Mouse (Mus musculus): ENCODE data around the gene Icam5.
A peak's percentile ranks its signal among the peaks of the same experiment; 100 is the strongest.
"Not testable (repeated sequence)": the region's sequence is repeated elsewhere in the genome, so short reads cannot be mapped to it uniquely, and the experiment has no call there.

The Icam5 gene

DNA sequence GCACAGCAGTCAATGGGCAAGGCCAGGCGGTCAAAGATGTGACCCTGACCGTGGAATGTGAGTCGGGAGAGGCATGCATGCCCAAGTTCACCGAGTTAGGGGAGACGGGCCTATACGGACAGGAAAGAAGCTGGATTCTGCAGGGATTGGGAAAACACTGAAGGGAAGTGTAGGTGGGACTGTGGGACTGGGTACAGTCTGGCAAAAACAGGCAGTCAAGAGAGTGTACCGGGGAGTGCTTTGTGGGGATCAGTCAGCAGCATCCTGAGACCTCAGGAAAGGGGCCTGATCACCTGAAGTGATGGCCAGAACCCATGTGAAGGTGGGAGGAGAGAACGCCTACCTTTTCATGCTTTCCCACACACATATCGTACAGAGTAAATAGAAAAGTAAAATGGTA lies 3.7 kb downstream of the Icam5 start:
- DNase-seq (ENCODE audit: low read depth, low spot score) = no peak

DNA sequence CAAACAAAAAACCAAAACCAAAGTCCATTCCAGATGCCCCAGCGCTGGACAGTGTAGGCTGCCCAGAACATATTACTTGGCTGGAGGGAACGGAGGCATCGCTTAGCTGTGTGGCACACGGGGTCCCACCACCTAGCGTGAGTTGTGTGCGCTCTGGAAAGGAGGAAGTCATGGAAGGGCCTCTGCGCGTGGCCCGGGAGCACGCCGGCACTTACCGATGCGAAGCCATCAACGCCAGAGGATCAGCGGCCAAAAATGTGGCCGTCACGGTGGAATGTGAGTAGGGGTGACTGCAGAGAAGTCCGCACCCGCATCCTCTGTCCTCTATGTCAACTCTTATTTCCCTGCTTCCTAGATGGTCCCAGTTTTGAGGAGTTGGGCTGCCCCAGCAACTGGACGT lies 4.3 kb downstream of the Icam5 start:
- DNase-seq (ENCODE audit: low read depth, low spot score) = no peak

DNA sequence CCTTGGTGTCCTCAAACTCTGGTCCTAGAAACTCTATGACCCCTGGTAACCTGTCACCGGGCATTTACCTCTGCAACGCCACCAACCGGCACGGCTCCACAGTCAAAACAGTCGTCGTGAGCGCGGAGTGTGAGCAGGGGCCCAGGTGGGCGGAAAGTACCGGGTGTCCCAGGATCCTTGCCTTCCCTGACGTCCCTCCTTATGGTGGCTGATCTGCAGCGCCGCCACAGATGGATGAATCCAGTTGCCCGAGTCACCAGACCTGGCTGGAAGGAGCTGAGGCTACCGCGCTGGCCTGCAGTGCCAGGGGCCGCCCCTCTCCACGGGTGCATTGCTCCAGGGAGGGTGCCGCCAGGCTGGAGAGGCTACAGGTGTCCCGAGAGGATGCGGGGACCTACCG lies 4.8 kb downstream of the Icam5 start:
- DNase-seq (ENCODE audit: low read depth, low spot score) = no peak

DNA sequence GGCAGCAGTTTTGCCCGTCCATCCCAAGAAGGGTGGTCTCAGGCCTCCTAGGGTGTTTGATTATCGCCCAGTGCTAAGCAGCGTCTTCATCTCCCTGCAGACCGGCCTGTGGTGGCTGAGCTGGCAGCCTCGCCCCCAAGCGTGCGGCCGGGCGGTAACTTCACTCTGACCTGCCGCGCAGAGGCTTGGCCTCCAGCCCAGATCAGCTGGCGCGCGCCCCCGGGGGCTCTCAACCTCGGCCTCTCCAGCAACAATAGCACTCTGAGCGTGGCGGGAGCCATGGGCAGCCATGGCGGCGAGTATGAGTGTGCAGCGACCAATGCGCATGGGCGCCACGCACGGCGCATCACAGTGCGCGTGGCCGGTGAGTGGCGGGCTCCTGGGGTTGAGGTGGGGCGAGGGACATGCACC lies 5.6 kb downstream of the Icam5 start:
- DNase-seq (ENCODE audit: low read depth, low spot score) = no peak

DNA sequence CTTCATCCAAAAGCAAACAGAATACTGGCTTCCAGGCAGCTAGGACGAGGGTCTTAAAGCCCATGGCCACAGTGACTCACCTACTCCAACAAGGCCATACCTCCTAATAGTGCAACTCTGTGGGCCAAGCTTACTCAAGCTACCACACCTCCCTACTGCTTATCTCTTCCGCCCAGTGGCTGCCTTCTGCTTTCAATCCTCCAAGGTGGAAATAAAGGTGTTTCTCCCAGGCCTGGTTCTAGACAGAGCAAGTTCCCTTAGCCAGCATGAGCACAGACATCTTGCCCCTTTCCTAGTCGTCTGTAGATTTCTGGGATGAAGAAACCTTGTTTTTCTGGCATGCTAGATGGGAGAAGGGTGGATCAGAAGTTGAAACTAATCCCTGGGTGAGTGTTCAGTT lies 7.9 kb downstream of the Icam5 start:
- DNase-seq (ENCODE audit: low read depth, low spot score) = no peak

DNA sequence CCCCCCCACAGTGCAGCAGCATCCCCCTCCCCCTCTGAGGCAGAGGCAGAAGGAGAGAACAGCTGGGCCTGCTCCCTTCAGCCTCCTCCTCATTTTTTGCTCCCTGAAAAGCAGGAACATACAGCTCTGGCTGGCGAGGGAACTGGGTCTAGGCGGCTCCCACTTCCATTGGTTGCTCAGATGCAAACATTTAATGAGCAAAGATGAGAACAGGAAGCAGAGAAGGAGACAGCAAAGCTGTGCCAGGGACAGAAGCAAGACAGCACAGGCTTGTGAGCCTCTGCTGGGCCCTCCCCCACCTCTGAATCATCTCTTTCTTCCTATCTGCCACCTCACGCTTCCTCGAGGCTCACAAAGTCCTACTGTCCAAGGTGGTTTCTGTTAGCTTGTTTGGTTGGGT lies 9.4 kb downstream of the Icam5 start:
- peak; percentile 95 for DNase-seq (ENCODE audit: low read depth, low spot score)

DNA sequence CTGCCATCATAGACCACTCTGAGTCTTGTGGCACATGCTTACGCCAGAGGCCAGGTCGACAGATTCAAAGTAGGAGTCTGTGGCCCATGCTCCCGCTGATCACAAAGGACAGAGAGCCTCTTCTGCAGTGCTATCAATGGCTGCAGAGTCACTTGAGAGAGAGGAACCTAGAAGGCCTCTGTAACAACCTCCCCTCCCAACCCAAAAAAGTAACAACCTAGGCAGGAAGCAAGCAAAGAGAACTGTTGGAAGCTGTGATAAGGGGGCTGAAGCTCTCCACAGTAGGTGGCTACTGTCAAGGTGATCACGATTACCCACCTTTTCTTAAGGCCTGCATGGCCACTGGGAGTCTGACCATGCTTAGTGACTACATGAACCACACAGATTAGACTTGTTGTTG lies 11.7 kb downstream of the Icam5 start:
- DNase-seq (ENCODE audit: low read depth, low spot score) = no peak

DNA sequence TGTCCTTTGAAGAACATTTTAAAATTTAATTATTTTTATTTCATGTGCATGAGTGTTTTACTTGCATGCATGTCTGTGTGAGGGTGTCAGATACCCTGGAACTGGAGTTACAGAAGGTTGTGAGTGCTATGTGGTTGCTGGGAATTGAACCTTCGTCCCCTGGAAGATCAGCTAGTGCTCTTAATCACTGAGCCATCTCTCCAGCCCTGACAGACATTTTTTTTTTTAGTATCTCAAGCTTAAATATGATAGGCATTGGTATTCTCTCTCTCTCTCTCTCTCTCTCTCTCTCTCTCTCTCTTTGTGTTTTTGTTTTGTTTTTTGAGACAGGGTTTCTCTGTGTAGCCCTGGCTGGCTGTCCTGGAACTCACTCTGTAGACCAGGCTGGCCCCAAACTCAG lies 12.9 kb downstream of the Icam5 start:
- DNase-seq (ENCODE audit: low read depth, low spot score) = not testable (repeated sequence)

DNA sequence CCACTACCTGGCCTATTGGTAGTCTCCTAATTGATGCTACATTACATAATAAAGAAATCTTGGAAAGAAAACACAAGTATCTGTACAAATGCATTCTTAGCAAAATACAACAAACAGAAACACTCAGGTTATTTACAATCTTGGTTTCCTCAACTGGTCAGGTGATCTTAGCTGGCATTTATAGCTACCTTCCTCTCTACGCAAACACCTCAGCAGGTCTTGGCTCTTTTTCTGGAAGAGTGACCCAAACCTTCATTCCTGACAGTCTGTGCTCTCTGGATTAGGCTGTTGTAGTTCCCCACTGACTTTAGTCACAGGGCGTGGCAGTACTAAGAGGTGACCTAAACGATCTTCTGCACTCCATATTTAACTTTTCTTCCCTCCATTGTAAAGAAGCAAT lies 13.4 kb downstream of the Icam5 start:
- DNase-seq (ENCODE audit: low read depth, low spot score) = no peak

DNA sequence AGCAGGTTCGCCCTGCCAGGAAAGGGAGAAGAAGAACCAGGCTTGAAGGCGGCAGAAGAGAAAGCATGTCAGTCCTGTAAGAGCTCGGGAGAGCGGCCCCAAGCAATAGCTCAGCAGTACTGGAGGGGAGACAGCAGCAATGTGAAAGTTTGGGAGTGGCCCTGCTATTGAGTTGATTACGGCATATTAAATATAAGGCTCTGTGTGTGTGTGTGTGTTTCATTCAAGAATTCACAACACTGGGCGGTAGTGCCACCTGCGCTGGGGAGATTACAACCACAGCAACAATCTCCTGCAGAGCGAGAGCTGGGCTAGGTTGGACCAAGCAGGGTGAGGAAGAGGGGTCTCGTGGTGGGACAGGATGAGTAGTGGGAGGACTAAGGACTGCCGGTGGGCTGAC lies 19.7 kb downstream of the Icam5 start:
- DNase-seq (ENCODE audit: low read depth, low spot score) = no peak

DNA sequence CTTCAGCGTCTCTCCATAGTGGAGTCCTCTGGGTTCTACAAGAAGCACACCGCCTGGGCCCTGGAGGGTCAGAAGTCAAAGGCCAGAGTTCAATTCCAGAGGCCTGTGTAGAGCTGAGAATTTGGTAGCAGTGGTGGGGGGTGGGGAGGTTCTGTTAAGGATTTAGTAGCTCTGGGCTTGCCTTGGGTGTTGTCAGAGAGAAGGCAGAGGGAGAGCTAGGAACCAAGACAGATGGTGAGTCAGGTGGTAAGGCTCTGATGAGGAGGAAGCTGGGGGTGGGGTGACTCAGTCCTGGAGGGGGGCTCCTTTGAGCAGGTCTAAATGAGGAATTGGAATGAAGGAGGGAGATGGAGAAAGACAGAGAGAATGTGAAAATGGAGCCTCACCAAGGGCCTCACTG lies 31.1 kb downstream of the Icam5 start:
- peak; percentile 92 for DNase-seq (ENCODE audit: low read depth, low spot score)

DNA sequence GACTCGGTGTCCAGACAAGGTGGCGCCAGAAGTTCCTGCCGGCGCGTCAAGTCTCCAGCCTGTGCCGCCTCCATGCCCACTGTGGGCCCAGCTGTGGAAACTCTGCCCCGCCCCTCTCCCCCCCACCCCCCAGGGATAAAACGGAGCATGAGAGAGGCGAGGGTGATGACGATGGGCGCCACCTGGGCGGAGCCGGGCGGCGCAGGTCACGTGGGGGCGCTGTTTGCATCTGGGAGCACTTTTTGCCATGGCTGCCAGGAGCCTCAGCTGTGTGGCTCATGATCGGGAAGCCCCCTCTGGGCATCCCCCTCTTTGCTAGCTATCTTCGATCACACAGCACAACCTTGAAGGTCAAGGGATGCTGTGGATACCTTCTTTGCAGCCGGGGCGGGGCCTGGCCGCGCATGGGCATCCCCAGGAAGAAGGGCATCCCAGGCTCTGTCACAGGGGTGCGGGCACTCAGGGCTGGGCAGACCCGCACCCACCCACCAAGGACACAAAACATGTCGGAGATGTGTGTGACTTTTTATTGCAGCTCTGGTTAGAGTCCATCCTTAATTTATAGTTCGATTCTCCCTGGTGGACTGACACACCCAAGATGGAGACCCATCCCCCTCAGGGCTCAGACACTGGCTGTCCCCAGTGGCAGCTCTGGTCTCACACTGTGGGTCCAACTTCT lies 35.3 kb downstream of the Icam5 start, which contains the start of gene Zglp1:
Zglp1 (minus strand) TSS at position 88 of the 679 bp plus-strand sequence.
- DNase-seq (ENCODE audit: low read depth, low spot score) = no peak

DNA sequence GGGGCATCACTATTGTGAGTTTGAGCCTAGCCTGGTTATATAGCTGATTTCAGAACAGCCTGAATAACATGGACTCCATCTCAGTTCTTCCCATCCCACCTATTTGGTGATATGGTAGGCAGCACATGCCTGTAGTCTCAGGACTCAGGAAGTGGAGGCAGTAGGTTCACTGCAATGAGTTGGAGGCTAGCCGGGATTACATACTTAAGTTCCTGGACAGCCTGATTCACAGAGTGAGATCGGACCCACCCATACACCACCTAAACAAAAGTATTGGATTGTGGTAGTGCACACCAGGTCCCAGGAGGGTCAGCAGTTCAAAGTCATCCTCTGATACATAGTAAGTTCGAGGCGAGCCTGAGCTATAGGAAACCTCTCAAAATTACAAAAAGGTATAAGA lies 40.8 kb downstream of the Icam5 start:
- DNase-seq (ENCODE audit: low read depth, low spot score) = no peak

DNA sequence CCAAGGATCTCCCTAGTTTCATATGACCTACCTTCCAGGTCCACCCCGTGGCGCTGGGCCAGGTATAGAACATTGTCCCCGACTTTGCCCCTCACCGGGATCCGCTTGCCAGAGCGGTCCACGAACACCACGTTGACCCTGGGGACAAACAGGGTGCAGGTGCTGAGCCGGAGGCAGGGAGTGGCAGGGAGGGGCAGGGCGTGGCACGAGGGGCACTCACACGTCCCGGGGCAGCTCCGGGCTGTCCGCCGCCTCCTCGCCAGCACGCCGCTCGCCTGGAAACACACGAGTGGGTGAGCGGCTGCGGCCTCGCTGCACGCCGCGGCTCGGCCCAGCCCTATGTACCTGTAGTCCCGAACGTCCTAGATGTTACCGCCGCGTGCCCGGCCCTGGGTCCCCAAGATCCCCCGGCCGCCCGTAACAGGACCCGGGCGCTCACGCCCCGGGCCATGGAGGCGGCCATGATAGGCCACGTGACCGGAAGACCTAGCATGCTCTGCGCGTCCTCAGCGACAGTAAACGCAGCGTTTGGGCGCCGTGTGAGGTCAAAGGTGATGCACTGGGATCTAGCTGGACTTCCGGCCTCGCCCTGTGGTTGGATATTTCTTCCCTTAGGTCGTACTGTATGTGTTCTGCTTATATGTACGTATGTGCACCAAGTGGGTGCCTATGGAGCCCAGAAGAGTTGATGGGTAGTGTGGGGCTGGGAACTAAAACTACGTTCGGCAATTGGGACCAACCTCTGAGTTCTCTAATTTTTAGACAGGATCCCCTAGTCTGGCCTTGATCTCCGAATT lies 41.4 kb downstream of the Icam5 start, which contains the start of the genes Gm49373 and Fdx1l:
Gm49373 (minus strand) TSS at position 53 of the 797 bp plus-strand sequence.
Fdx1l (minus strand) TSS at position 571 of the 797 bp plus-strand sequence.
- peak; percentile 87 for DNase-seq (ENCODE audit: low read depth, low spot score)

DNA sequence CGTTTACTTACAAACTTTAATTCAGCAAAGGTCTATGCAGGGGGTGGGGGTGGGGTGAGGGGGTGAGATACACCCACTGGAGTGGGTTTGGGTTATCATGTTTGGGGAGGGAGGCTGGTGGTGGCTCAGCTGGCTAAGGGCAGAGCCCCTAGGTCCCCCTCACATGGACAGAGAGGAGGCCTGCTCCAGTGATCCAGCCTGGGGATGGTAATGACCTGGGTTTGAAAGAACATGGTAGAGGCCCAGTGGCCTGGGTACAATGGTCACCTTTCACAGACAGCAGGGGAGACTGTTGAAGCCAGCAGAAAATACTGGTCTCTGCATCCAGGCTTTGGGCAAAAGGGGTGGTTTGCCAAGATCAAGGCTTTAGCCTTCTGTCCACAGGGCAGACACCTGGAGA lies 42.3 kb downstream of the Icam5 start:
- no peak for DNase-seq (ENCODE audit: low read depth, low spot score)

DNA sequence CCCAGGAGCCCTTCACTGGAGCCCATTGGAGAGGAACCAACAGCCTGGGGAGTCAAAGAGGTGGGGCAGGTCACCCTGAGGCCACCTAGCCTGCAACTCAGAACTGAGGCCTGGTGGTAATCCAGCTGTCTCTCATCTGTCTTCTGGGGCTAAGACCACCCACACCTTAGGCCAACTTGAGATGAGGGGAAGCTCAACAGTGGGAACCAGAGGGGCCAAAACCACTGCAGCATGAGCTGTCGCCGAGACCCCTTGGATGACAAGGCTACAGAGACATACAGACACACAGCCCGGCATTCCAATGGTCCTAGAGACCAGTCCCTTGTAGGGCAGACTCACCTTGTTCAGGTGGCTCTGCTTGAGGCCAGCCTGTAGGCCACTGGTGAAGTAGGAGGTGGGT lies 43.8 kb downstream of the Icam5 start:
- DNase-seq (ENCODE audit: low read depth, low spot score) = no peak

DNA sequence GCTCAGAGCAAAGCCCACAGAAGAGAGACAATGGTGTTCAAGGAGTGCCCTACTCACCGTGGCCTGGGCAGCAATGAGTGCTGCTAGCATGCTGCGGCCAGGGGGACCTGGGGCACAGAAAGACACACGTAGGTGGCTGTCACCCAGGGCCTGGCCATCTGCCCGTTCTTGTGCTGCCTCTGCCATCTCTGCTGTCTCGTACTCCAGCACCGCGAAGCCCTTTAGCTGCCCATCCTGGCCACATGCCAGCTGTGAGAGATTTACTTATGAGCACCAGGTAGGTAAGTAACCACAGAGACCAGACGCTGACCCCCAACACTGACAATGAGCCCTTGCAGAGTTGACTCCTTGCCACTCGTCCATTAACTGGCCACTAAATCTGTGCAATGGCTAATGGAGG lies 49.3 kb downstream of the Icam5 start:
- DNase-seq (ENCODE audit: low read depth, low spot score) = no peak

DNA sequence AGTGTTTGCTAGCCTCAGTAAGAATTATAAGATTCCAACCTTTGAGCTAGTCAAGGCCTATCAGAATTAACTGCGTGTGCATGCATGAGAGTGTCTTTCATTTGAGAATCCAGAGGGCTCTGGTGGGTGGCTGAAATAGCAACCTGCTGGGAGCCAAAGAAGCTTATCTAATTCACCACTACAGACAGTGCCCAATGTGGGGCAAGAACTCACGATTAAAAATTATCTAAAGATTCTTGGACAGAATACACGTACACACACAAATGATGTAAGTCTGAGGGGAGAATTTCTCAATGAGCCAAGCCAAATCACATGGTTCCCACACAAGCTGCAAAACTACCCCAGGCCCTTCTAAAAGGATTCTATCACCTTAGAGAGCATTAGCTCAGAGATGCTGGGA lies 51.5 kb downstream of the Icam5 start:
- no peak for DNase-seq (ENCODE audit: low read depth, low spot score)

Data from telencephalon, adult 2 months (tissue).